Mouse (Mus musculus) neural tube, embryonic 13.5 days (tissue): ENCODE measurements around the gene Scarf1. TPM values are rescaled to one million over a fixed set of nuclear protein-coding genes. Genes with fewer than 3 reads are reported as not detected.

Experiments used
- ATAC-seq: fragments of 200-750 bp; cut with Nextera tagmentation; 2 replicates; pipeline ENCODE4 v1.8.0; 2017; ENCODE audit warnings: low read depth, mild to moderate bottlenecking, moderate TSS enrichment, moderate library complexity
- H3K27ac ChIP-seq: fragments of 300-500 bp; sonication (generic); replicated peaks from 2 replicates; pipeline ENCODE4 v1.5.1; 2015; ENCODE audit warnings: moderate library complexity, mild to moderate bottlenecking, inconsistent platforms
- H3K27me3 ChIP-seq: fragments of 300-500 bp; sonication (generic); 2 replicates; pipeline ENCODE4 v1.6.1; 2015; ENCODE audit warnings: mild to moderate bottlenecking, inconsistent platforms
- H3K36me3 ChIP-seq: fragments of 300-500 bp; sonication (generic); 2 replicates; pipeline ENCODE4 v1.6.1; 2015; ENCODE audit warnings: mild to moderate bottlenecking, inconsistent platforms
- H3K4me1 ChIP-seq: fragments of 300-500 bp; sonication (generic); replicated peaks from 2 replicates; pipeline ENCODE4 v1.6.1; 2015; ENCODE audit warnings: inconsistent platforms
- H3K4me2 ChIP-seq: fragments of 300-500 bp; sonication (generic); 2 replicates; pipeline ENCODE4 v1.6.1; 2015; ENCODE audit warnings: inconsistent platforms, mild to moderate bottlenecking, moderate library complexity
- H3K4me3 ChIP-seq: fragments of 300-500 bp; sonication (generic); 2 replicates; pipeline ENCODE4 v1.5.1; 2015; ENCODE audit warnings: mild to moderate bottlenecking, inconsistent platforms
- H3K9ac ChIP-seq: fragments of 300-500 bp; sonication (generic); 2 replicates; pipeline ENCODE4 v1.6.1; 2015; ENCODE audit warnings: moderate library complexity, mild to moderate bottlenecking, inconsistent platforms
- H3K9me3 ChIP-seq: fragments of 300-500 bp; sonication (generic); 2 replicates; pipeline ENCODE4 v1.6.1; 2016; ENCODE audit warnings: inconsistent platforms
- WGBS: fragments of 180-500 bp; shearing (Covaris S2); methylation state at CpG from one replicate; pipeline ENCODE4 v1.1.7; 2015; 5-methylcytosine and 5-hydroxymethylcytosine counted together
- polyA plus RNA-seq: library from polyadenylated mRNA; unstranded; fragments of >200 nt; fragmentation: Nextera tagmentation; extraction: Ambion mirVana; gene quantifications from 2 replicates; pipeline ENCODE4 v1.2.1, GENCODE M21; 2015

Scarf1 gene
- polyA plus RNA-seq, 1 experiment from 2014 or later: 4.7 TPM

DNA sequence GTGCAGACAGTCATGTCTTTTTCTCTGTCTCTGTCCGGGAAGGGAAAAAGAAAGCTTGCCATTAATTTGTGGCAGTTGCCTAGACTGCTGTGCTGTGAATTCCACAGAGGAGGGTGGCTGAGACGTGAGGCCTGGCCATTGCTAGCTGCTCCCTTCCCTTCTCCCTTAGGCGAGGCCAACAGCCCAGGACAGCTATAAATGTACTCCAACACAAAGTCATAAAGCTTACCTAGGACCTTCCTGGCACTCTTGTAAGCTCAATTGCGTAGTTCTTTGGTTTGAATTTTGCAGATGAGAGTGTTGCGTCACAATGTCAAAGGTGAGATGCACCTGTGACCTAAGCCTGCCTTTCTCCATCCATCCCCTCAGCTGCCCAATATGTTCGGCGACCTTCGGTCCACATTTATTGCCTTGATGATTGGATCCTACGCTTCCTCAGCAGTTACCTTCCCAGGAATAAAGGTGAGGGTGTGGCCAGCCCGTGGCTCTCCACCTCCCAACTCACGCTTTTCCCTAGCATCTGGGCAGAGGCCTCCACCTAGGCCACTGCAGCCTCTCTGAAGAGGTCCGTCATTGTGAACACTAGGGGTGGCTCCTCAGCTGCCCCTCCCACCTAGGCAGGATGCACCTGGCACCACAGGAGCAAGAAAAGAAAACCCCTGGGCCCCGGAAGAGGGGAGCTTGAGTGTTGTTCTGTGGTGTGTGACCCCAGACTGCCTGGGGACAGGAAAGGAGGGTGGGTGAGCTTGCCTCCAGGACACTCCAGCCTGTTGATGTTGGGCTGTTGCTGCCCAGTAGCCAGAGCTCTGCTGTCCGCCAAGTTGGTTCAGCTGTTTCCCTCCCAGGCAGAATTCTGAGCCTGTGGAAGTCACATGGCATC is 47.4 kb downstream of the Scarf1 start:
- H3K9ac ChIP-seq: no peak overlapping the region
- no peak overlapping the region for H3K4me2 ChIP-seq
- 78% methylated on average over 14 of the region's 14 CpGs for WGBS
- H3K36me3 ChIP-seq: peaks cover 63% of the 10 kb centered on the region
- H3K27me3 ChIP-seq: no peaks in the 10 kb centered on the region
- H3K4me3 ChIP-seq: no peak overlapping the region
- no peaks in the 10 kb centered on the region for H3K9me3 ChIP-seq
- ATAC-seq: no peak
- H3K27ac ChIP-seq: no peak overlapping the region
- 0 out of 2 replicates have a peak, but pooled peaks cover 6% of the 10 kb centered on the region for H3K4me1 ChIP-seq

GRCm38 (mm10) chr11:75561410-75561791 is 48.1 kb downstream of the Scarf1 start:
- H3K4me2 ChIP-seq: no peak overlapping the region
- H3K27ac ChIP-seq: no peak overlapping the region
- no peak overlapping the region for H3K4me3 ChIP-seq
- H3K27me3 ChIP-seq: no peaks in the 10 kb centered on the region
- no peak for ATAC-seq
- 0 out of 2 replicates have a peak, but pooled peaks cover 6% of the 10 kb centered on the region for H3K4me1 ChIP-seq
- no peak overlapping the region for H3K9ac ChIP-seq
- peaks cover 69% of the 10 kb centered on the region for H3K36me3 ChIP-seq
- H3K9me3 ChIP-seq: no peaks in the 10 kb centered on the region
- WGBS: 82% methylated on average over 5 of the region's 5 CpGs

DNA sequence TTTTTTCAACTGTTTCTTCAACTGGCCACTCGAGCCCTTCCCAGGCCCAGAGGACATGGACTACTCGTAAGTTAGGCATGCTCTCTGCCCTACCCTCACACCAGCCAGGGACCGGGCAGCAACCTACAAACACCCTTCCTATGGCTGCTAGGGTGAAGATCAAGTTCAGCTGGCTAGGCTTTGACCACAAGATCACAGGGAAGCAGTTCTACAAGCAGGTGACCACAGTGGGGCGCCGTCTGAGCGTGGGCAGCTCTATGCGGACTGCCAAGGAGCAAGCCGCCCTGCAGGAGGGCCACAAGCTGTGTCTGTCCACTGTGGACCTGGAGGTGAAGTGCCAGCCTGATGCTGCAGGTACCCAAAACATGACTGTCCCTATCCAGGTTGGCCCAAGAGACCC is 49.5 kb downstream of the Scarf1 start:
- ATAC-seq: no peak
- 90% methylated on average over 8 of the region's 8 CpGs for WGBS
- H3K9ac ChIP-seq: no peak overlapping the region
- H3K4me2 ChIP-seq: no peak overlapping the region
- 0 out of 2 replicates have a peak, but pooled peaks cover 6% of the 10 kb centered on the region for H3K4me1 ChIP-seq
- no peaks in the 10 kb centered on the region for H3K27me3 ChIP-seq
- H3K36me3 ChIP-seq: peaks cover 72% of the 10 kb centered on the region
- no peak overlapping the region for H3K4me3 ChIP-seq
- no peaks in the 10 kb centered on the region for H3K9me3 ChIP-seq
- no peak overlapping the region for H3K27ac ChIP-seq

DNA sequence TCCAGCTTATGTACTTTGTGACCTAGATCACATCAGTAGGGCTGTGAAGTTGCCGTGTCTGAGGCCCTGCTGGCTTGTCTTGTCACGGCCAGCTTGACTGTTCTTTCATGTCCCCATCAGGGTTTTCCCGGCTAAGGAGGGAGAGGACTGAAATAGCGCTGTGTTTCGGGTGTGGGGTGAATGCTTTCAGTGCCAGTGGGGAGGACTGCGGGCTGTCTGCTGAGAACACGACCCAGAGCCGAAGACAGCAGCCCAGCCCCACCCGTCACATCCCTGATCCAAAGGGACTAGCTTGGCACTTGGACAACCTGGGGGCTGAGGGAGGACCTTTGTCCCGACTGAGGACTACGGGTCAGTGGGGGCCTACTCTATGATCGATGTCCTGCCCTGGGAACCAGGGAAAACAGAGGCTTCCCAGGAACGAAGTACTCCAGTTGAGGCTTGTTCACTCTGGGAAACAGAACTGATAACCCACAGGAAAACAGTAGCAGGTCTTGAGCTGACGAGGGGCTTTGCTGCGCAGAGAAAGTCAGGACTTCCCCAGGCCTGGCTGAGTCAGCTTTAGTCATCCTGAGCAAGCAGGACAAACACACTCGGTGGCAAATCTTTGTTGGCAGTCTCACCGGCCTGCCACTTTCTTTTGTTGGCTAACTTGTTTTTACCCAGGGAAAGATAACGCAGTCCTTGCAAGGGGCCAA is 50.7 kb downstream of the Scarf1 start:
- Histone ChIP-seq H3K27me3 (no peaks in the 10 kb centered on the region), H3K36me3 (peaks cover 79% of the 10 kb centered on the region), H3K9ac (no peak overlapping the region), H3K4me3 (no peak overlapping the region), H3K4me2 (no peak overlapping the region), H3K9me3 (no peaks in the 10 kb centered on the region), H3K27ac (peak overlapping the region; percentile 1; the same call in 1 of the 2 replicates), H3K4me1 (0 out of 2 replicates have a peak, but pooled peaks cover 6% of the 10 kb centered on the region)
- no peak for ATAC-seq
- WGBS: 71% methylated on average over 18 of the region's 18 CpGs

DNA sequence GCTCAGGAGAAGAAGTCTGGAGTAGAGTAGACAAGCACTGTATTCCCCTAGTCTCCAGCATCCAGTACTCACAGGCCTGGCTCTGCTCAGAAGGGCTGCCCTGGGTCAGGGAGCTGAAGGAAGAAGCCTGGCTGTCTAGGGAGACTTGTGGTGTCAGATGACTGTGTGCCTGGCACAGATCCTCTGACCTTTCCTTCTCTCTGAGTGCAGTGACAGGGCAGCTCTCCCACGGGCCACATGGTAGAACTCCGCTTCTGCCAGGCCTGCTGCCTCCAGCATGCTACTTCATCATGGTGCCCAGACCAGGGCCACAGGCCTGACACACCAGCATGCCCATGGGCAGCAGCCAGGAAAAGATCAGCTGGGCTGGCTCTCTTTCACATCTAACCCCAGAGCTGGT is 52.5 kb downstream of the Scarf1 start:
- Histone ChIP-seq H3K4me3 (no peak overlapping the region), H3K4me2 (no peak overlapping the region), H3K9ac (no peak overlapping the region), H3K36me3 (peaks cover 92% of the 10 kb centered on the region), H3K9me3 (no peaks in the 10 kb centered on the region), H3K27ac (no peak overlapping the region), H3K27me3 (no peaks in the 10 kb centered on the region), H3K4me1 (0 out of 2 replicates have a peak, but pooled peaks cover 6% of the 10 kb centered on the region)
- WGBS: 92% methylated on average over 2 of the region's 2 CpGs
- ATAC-seq: no peak

DNA sequence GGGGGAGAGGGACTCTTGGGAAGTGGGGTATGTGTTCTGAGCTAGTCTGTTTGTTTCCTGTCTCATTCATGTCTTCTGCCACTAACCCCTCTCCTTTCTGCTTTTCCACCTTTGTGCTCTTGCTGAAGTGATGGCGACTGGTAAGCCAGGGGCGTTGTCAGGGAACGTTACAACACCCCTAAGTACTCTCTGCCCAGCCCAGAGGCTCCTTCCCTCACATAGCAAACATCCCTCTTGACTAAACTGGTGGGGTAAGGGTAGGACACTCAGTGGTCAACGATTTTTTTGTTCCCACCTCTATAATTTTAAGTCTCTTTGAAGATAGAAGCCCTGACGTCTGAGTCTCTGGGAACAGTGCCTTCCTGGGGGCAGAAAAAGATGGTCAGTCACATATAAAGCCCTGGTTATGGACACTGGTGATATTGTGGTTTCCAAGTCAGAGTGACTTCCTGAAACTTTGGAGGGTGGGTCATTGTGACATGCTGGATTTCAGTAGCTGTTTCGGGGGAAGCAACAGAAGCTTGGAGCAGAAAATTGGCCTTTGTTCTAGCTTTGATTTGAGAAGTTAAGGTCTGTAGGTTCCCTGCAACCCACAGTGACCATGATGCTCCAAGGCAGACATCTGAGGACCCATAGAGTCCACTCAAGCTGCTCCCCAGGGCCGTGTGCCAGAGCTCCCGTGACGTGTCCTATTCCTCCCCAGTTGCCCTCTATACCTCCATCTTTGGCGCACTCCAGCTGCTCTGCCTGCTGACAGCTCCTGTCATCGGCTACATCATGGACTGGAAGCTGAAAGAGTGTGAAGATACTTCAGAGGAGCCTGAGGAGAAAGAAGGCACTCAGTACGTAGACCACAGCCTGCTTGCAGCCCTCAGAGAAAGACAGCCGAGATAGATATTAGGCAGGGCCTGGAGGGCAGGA is 53.2 kb downstream of the Scarf1 start:
- Histone ChIP-seq H3K4me1 (peaks cover 8% of the 10 kb centered on the region), H3K27ac (no peak overlapping the region), H3K9me3 (no peaks in the 10 kb centered on the region), H3K36me3 (peaks cover 89% of the 10 kb centered on the region), H3K27me3 (no peaks in the 10 kb centered on the region), H3K4me3 (no peak overlapping the region), H3K9ac (no peak overlapping the region), H3K4me2 (no peak overlapping the region)
- no peak for ATAC-seq
- WGBS: 83% methylated on average over 13 of the region's 13 CpGs

DNA sequence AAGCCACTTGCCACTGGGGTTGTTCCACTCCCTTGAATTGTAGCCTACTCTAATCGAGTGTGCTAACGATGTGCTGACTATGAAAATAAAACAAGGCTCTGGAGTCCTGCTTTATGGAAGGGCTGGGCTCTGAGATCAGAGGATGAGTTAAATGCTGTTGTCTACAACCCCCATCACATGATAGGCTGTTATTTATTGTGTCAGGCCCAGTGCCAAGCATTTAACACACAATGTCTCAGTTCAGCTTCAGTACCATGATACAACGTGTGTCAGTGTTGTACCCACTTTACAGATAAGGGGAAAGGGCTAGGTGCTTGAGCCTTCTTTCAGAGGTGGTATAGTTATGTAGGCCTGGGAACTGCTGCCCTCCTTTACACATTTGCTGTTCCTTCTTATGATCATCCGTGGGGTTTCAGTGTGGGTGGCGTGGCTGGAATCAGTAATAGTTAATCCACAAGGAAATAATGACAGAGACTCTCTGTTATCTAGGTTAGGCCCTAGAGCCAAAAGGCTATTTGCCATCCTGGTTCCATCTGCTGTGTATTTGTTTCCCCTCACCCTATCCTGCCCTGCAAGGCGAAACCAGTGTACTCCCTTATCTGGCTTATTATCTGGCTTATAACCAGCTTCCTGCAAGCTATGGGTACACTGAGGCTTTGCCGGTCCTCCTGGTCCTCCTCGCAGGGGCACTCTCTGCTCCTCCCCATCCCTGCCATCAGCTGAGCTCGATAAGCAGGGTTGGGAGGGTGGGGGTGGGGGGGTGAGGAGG is 54.2 kb downstream of the Scarf1 start:
- Histone ChIP-seq H3K9me3 (no peaks in the 10 kb centered on the region), H3K4me2 (no peak overlapping the region), H3K27ac (no peak overlapping the region), H3K36me3 (peaks cover 82% of the 10 kb centered on the region), H3K4me1 (peaks cover 18% of the 10 kb centered on the region), H3K4me3 (no peak overlapping the region), H3K27me3 (no peaks in the 10 kb centered on the region), H3K9ac (no peak overlapping the region)
- 73% methylated on average over 9 of the region's 9 CpGs for WGBS
- no peak for ATAC-seq

- no peak for ATAC-seq
- 91% methylated on average over 6 of the region's 6 CpGs for WGBS
These were observed 54.8 kb downstream of the Scarf1 start for GRCm38 (mm10) chr11:75568115-75568511.

GRCm38 (mm10) chr11:75568962-75569361 is 55.6 kb downstream of the Scarf1 start:
- Histone ChIP-seq H3K4me1 (peaks cover 25% of the 10 kb centered on the region), H3K36me3 (peaks cover 68% of the 10 kb centered on the region), H3K27me3 (no peaks in the 10 kb centered on the region), H3K4me2 (no peak overlapping the region), H3K9me3 (no peaks in the 10 kb centered on the region), H3K27ac (no peak overlapping the region), H3K9ac (no peak overlapping the region), H3K4me3 (no peak overlapping the region)
- ATAC-seq: no peak
- WGBS: 95% methylated on average over 12 of the region's 12 CpGs

More at GRCm38 (mm10) chr11:75568115-75568511, 54.8 kb downstream of the Scarf1 start:
- H3K9me3 ChIP-seq: no peaks in the 10 kb centered on the region
- peaks cover 76% of the 10 kb centered on the region for H3K36me3 ChIP-seq
- H3K4me3 ChIP-seq: no peak overlapping the region
- no peak overlapping the region for H3K27ac ChIP-seq
- H3K4me1 ChIP-seq: peaks cover 24% of the 10 kb centered on the region
- no peak overlapping the region for H3K9ac ChIP-seq
- H3K27me3 ChIP-seq: no peaks in the 10 kb centered on the region
- no peak overlapping the region for H3K4me2 ChIP-seq

DNA sequence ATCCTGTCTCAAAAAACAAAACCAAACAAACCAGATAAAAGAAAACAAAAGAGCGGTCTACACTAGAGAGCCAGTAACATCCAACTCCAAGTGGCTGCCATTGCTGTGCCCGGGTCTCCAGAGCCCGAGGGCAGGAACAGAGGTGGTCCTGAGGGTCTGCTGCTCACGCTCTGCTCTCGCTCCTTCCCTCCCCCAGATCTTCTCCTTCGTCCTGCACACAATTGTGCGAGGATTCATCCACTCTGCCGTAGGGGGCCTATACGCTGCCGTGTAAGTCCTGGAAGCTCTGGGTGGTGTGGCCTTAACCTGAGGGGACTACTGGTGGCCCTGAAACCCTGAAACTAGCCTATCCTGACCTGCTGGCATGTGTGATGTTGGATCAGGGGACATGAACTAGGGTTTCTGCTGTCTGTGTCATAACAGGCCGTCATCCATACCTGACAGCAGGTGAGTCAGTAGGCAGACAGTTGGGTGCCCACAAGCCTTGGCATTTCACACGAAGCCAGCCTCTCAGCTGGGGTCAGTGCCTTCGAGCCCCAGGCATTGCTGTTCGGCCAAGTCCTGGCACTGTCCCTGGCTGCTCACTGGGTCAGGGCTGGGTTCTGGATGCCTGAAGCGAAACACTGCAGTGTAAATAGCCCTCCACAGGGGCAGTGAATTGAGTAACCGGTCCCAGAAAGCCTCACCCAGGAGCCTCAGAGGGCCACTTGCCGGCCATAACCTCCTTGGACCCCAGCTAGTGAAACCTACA is 57.2 kb downstream of the Scarf1 start:
- H3K4me3 ChIP-seq: no peak overlapping the region
- H3K9ac ChIP-seq: 0 out of 2 replicates have a peak overlapping the region, but pooled peaks have one; percentile 8
- H3K27me3 ChIP-seq: no peaks in the 10 kb centered on the region
- no peak for ATAC-seq
- H3K9me3 ChIP-seq: no peaks in the 10 kb centered on the region
- H3K27ac ChIP-seq: no peak overlapping the region
- H3K36me3 ChIP-seq: peaks cover 56% of the 10 kb centered on the region
- 88% methylated on average over 17 of the region's 17 CpGs for WGBS
- H3K4me1 ChIP-seq: peaks cover 25% of the 10 kb centered on the region
- no peak overlapping the region for H3K4me2 ChIP-seq
